Mouse (Mus musculus) heart, embryonic 14.5 days (tissue): ENCODE measurements around the gene Vgll3. TPM values are rescaled to one million over a fixed set of nuclear protein-coding genes. Genes with fewer than 3 reads are reported as not detected.

Experiments used
- ATAC-seq: fragments of 200-750 bp; cut with Nextera tagmentation; 2 replicates; pipeline ENCODE4 v1.8.0; 2017; ENCODE audit warnings: low read depth, moderate TSS enrichment; ENCODE audit not compliant: insufficient number of reproducible peaks, insufficient read depth, low FRiP score
- H3K27ac ChIP-seq, 2 experiments: fragments of 200-500 bp in 1 of 2; fragments of 300-500 bp in 1 of 2; sonication (generic) in 1 of 2; replicated peaks in 1 of 2; 2 replicates each; pipeline ENCODE4 v1.5.1; 2012 to 2014; ENCODE audit warnings: low read depth in 2 of 2, low read length in 2 of 2, control low read depth in 1 of 2, mild to moderate bottlenecking in 1 of 2, mixed read lengths in 1 of 2; ENCODE audit not compliant: control insufficient read depth in 1 of 2, insufficient read depth in 1 of 2
- H3K27me3 ChIP-seq: fragments of 300-500 bp; sonication (generic); 2 replicates; pipeline ENCODE4 v1.6.1; 2014; ENCODE audit warnings: mild to moderate bottlenecking, low read length, control low read depth; ENCODE audit not compliant: control insufficient read depth, insufficient read depth
- H3K36me3 ChIP-seq: fragments of 300-500 bp; sonication (generic); 2 replicates; pipeline ENCODE4 v1.6.1; 2014; ENCODE audit warnings: mild to moderate bottlenecking, control low read depth, low read length, mixed read lengths; ENCODE audit not compliant: control insufficient read depth, insufficient read depth
- H3K4me1 ChIP-seq, 2 experiments: fragments of 200-500 bp in 1 of 2; fragments of 300-500 bp in 1 of 2; sonication (generic) in 1 of 2; 2 replicates each; pipeline ENCODE4 v1.6.1; 2012 to 2014; ENCODE audit warnings: low read length in 2 of 2, control low read depth in 1 of 2, mixed read lengths in 1 of 2; ENCODE audit not compliant: control insufficient read depth in 2 of 2, insufficient read depth in 2 of 2
- H3K4me2 ChIP-seq: fragments of 300-500 bp; sonication (generic); 2 replicates; pipeline ENCODE4 v1.6.1; 2014; ENCODE audit warnings: mild to moderate bottlenecking, low read length
- H3K4me3 ChIP-seq, 2 experiments: fragments of 200-500 bp in 1 of 2; fragments of 300-500 bp in 1 of 2; sonication (generic) in 1 of 2; 2 replicates each; pipeline ENCODE4 v1.5.1; 2012 to 2014; ENCODE audit warnings: low read length in 2 of 2, mild to moderate bottlenecking in 2 of 2, control low read depth in 1 of 2, low read depth in 1 of 2, moderate library complexity in 1 of 2; ENCODE audit not compliant: control insufficient read depth in 1 of 2, insufficient read depth in 1 of 2
- H3K9ac ChIP-seq: fragments of 300-500 bp; sonication (generic); 2 replicates; pipeline ENCODE4 v1.6.1; 2014; ENCODE audit warnings: mild to moderate bottlenecking, low read length
- H3K9me3 ChIP-seq: fragments of 300-500 bp; sonication (generic); 2 replicates; pipeline ENCODE4 v1.6.1; 2016; ENCODE audit warnings: low read length, control low read depth; ENCODE audit not compliant: control insufficient read depth
- WGBS: fragments of 180-500 bp; shearing (Covaris S2); extraction: QIAGEN DNeasy Blood & Tissue Kit; methylation state at CpG from one replicate; pipeline ENCODE4 v1.1.7; 2014; 5-methylcytosine and 5-hydroxymethylcytosine counted together
- polyA plus RNA-seq: library from polyadenylated mRNA; unstranded; fragments of >200 nt; fragmentation: Nextera tagmentation; extraction: Ambion mirVana; gene quantifications from 2 replicates; pipeline ENCODE4 v1.2.1, GENCODE M21; 2014

Gene Vgll3
- polyA plus RNA-seq, 1 experiment from 2014 or later, result 2.0 TPM

GRCm38 (mm10) chr16:65828141-65828565 is 13.1 kb downstream of the Vgll3 start:
- Histone ChIP-seq H3K36me3 (no peaks in the 10 kb centered on the region), H3K4me3 (no peak overlapping the region), H3K4me2 (no peak overlapping the region), H3K27me3 (no peaks in the 10 kb centered on the region), H3K27ac (no peak overlapping the region), H3K4me1 (0 out of 4 replicates have a peak, but pooled peaks cover 0 to 2% of the 10 kb centered on the region in 2 experiments), H3K9me3 (no peaks in the 10 kb centered on the region), H3K9ac (no peak overlapping the region)
- ATAC-seq, result no peak
- 61% methylated on average over 9 of the region's 9 CpGs for WGBS

- no peaks in the 10 kb centered on the region for H3K9me3 ChIP-seq
- 49% methylated on average over 6 of the region's 6 CpGs for WGBS
- H3K9ac ChIP-seq, result no peak overlapping the region
- H3K4me3 ChIP-seq, result no peak overlapping the region
- H3K36me3 ChIP-seq, result no peaks in the 10 kb centered on the region
- H3K27ac ChIP-seq, result no peak overlapping the region
- no peak overlapping the region for H3K4me2 ChIP-seq
- no peak for ATAC-seq
- H3K4me1 ChIP-seq, result 0 out of 4 replicates have a peak, but pooled peaks cover 0 to 2% of the 10 kb centered on the region in 2 experiments
- no peaks in the 10 kb centered on the region for H3K27me3 ChIP-seq
These were observed 14.0 kb downstream of the Vgll3 start for GRCm38 (mm10) chr16:65829096-65829495.

GRCm38 (mm10) chr16:65834721-65835120 is 19.7 kb downstream of the Vgll3 start:
- WGBS, result 70% methylated on average over 3 of the region's 3 CpGs
- ATAC-seq, result no peak
- no peak overlapping the region for H3K4me2 ChIP-seq

GRCm38 (mm10) chr16:65850126-65850525 is 35.1 kb downstream of the Vgll3 start:
- H3K9me3 ChIP-seq, result no peaks in the 10 kb centered on the region
- no peaks in the 10 kb centered on the region for H3K27me3 ChIP-seq
- WGBS, result 59% methylated on average over 1 of the region's 1 CpGs
- no peak overlapping the region for H3K4me3 ChIP-seq
- H3K4me1 ChIP-seq, result no peaks in the 10 kb centered on the region
- no peaks in the 10 kb centered on the region for H3K36me3 ChIP-seq
- ATAC-seq, result no peak
- no peak overlapping the region for H3K4me2 ChIP-seq
- no peak overlapping the region for H3K9ac ChIP-seq
- H3K27ac ChIP-seq, result no peak overlapping the region

More at GRCm38 (mm10) chr16:65834721-65835120, 19.7 kb downstream of the Vgll3 start:
- Histone ChIP-seq H3K4me3 (no peak overlapping the region), H3K27ac (no peak overlapping the region), H3K9me3 (no peaks in the 10 kb centered on the region), H3K4me1 (no peaks in the 10 kb centered on the region), H3K36me3 (no peaks in the 10 kb centered on the region), H3K27me3 (no peaks in the 10 kb centered on the region), H3K9ac (no peak overlapping the region)

GRCm38 (mm10) chr16:65864471-65864870 is 49.4 kb downstream of the Vgll3 start:
- Histone ChIP-seq H3K27ac (no peak overlapping the region), H3K9me3 (no peaks in the 10 kb centered on the region), H3K36me3 (no peaks in the 10 kb centered on the region), H3K27me3 (no peaks in the 10 kb centered on the region), H3K4me3 (no peak overlapping the region), H3K4me1 (no peaks in the 10 kb centered on the region), H3K4me2 (no peak overlapping the region), H3K9ac (no peak overlapping the region)
- ATAC-seq, result no peak
- 78% methylated on average over 5 of the region's 5 CpGs for WGBS

- H3K4me3 ChIP-seq, result no peak overlapping the region
- H3K36me3 ChIP-seq, result no peaks in the 10 kb centered on the region
- no peak overlapping the region for H3K27ac ChIP-seq
- no peaks in the 10 kb centered on the region for H3K4me1 ChIP-seq
- H3K9me3 ChIP-seq, result no peaks in the 10 kb centered on the region
- WGBS, result 39% methylated on average over 2 of the region's 2 CpGs
- ATAC-seq, result no peak
- no peaks in the 10 kb centered on the region for H3K27me3 ChIP-seq
- no peak overlapping the region for H3K9ac ChIP-seq
- no peak overlapping the region for H3K4me2 ChIP-seq
These were observed 52.9 kb downstream of the Vgll3 start for GRCm38 (mm10) chr16:65867927-65868326.

- Histone ChIP-seq H3K4me2 (no peak overlapping the region), H3K36me3 (no peaks in the 10 kb centered on the region), H3K9ac (no peak overlapping the region), H3K9me3 (no peaks in the 10 kb centered on the region), H3K27ac (no peak overlapping the region), H3K27me3 (no peaks in the 10 kb centered on the region), H3K4me1 (no peaks in the 10 kb centered on the region), H3K4me3 (no peak overlapping the region)
- no peak for ATAC-seq
- WGBS, result 84% methylated on average over 2 of the region's 2 CpGs
These were observed 53.9 kb downstream of the Vgll3 start for GRCm38 (mm10) chr16:65868933-65869332.

GRCm38 (mm10) chr16:65888940-65889339 is 73.9 kb downstream of the Vgll3 start:
- Histone ChIP-seq H3K27ac (no peak overlapping the region), H3K4me3 (no peak overlapping the region), H3K4me1 (no peaks in the 10 kb centered on the region), H3K27me3 (no peaks in the 10 kb centered on the region), H3K9me3 (no peaks in the 10 kb centered on the region), H3K36me3 (no peaks in the 10 kb centered on the region), H3K4me2 (no peak overlapping the region), H3K9ac (no peak overlapping the region)
- no peak for ATAC-seq
- WGBS, result 78% methylated on average over 4 of the region's 4 CpGs
